Comparison of ENCODE assay signal across 8 mouse cellular contexts in genomic region chr11:23306764-23307565, GRCm38 (mm10). TPM values are rescaled to one million over a fixed set of nuclear protein-coding genes. Genes with fewer than 3 reads are reported as not detected.
DNase-seq lines count a peak whose midpoint lies in the region; ATAC-seq and TF ChIP-seq lines count a peak whose summit lies in the region.

Gene Usp34 (plus strand): TSS chr11:23306895.

- H3K4me1 ChIP-seq in bone marrow macrophage, adult 2 months (ENCODE audit: control insufficient read depth, insufficient read depth, low read length) = peaks cover 8% of the 10 kb centered on the region; the same call in 1 of the 2 replicates
- peaks cover 38% of the 10 kb centered on the region for H3K4me1 ChIP-seq in erythroblast, embryonic 14.5 days (ENCODE audit: control insufficient read depth)
- H3K4me1 ChIP-seq in heart, embryonic 12.5 days (replicated peaks) = peaks cover 9% of the 10 kb centered on the region; the same call in 1 of the 2 replicates
- no peaks in the 10 kb centered on the region for H3K4me1 ChIP-seq in kidney, postnatal 0 days (replicated peaks; ENCODE audit: insufficient read depth, low read length)
- H3K4me1 ChIP-seq in liver, embryonic 14.5 days (replicated peaks; ENCODE audit: control insufficient read depth in 2 of 2, insufficient read depth in 2 of 2, low read length in 1 of 2) = peaks cover 4 to 21% of the 10 kb centered on the region in 2 experiments
- no peaks in the 10 kb centered on the region for H3K4me1 ChIP-seq in neural tube, embryonic 11.5 days (ENCODE audit: control insufficient read depth, insufficient read depth, low read length)
- H3K4me1 ChIP-seq in stomach, embryonic 16.5 days (ENCODE audit: control insufficient read depth, insufficient read depth, low read length) = peaks cover 11% of the 10 kb centered on the region; the same call in 1 of the 2 replicates

- no peaks in the 10 kb centered on the region for H3K9me3 ChIP-seq in erythroblast, embryonic 14.5 days (ENCODE audit: control insufficient read depth, low read length)
- H3K9me3 ChIP-seq in heart, embryonic 12.5 days (replicated peaks) = no peaks in the 10 kb centered on the region
- H3K9me3 ChIP-seq in kidney, postnatal 0 days (replicated peaks; ENCODE audit: low read length) = no peaks in the 10 kb centered on the region
- H3K9me3 ChIP-seq in liver, embryonic 14.5 days (ENCODE audit: control insufficient read depth, low read length) = no peaks in the 10 kb centered on the region
- no peaks in the 10 kb centered on the region for H3K9me3 ChIP-seq in neural tube, embryonic 11.5 days (ENCODE audit: control insufficient read depth, low read length)
- no peaks in the 10 kb centered on the region for H3K9me3 ChIP-seq in stomach, embryonic 16.5 days (replicated peaks; ENCODE audit: control insufficient read depth, low read length)

- peak within 1 kb of the TSS; percentile 85 for H3K4me3 ChIP-seq in bone marrow macrophage, adult 2 months (ENCODE audit: insufficient read depth, low read length)
- peak within 1 kb of the TSS; percentile 96 for H3K4me3 ChIP-seq in erythroblast, embryonic 14.5 days (replicated peaks)
- peak within 1 kb of the TSS; percentile 100 for H3K4me3 ChIP-seq in heart, embryonic 12.5 days
- peak within 1 kb of the TSS; percentile 75 for H3K4me3 ChIP-seq in kidney, postnatal 0 days (replicated peaks; ENCODE audit: low read depth, low read length)
- peak within 1 kb of the TSS; percentile 95 to 99 for H3K4me3 ChIP-seq in liver, embryonic 14.5 days (ENCODE audit: insufficient read depth in 1 of 2, low read depth in 2 of 2, low read length in 2 of 2)
- H3K4me3 ChIP-seq in neural tube, embryonic 11.5 days (ENCODE audit: low read depth, low read length) = peak within 1 kb of the TSS; percentile 91
- H3K4me3 ChIP-seq in stomach, embryonic 16.5 days (replicated peaks; ENCODE audit: low read length) = peak within 1 kb of the TSS; percentile 96

- H3K27me3 ChIP-seq in erythroblast, embryonic 14.5 days (ENCODE audit: control insufficient read depth) = no peaks in the 10 kb centered on the region
- H3K27me3 ChIP-seq in heart, embryonic 12.5 days (replicated peaks) = no peaks in the 10 kb centered on the region
- H3K27me3 ChIP-seq in kidney, postnatal 0 days (ENCODE audit: insufficient read depth, low read length) = no peaks in the 10 kb centered on the region
- H3K27me3 ChIP-seq in liver, embryonic 14.5 days (ENCODE audit: control insufficient read depth, insufficient read depth, low read length) = no peaks in the 10 kb centered on the region
- H3K27me3 ChIP-seq in neural tube, embryonic 11.5 days (ENCODE audit: control insufficient read depth, insufficient read depth, low read length) = no peaks in the 10 kb centered on the region
- no peaks in the 10 kb centered on the region for H3K27me3 ChIP-seq in stomach, embryonic 16.5 days (ENCODE audit: control insufficient read depth, insufficient read depth, low read length)

- TF ChIP-seq EP300 in liver, embryonic 14.5 days (IDR thresholded peaks at IDR 0.05; ENCODE audit: low read depth) = no peak

- under 1% methylated on average over 56 of the region's 80 CpGs for WGBS in heart, embryonic 12.5 days
- 0% methylated on average over 58 of the region's 80 CpGs for WGBS in kidney, postnatal 0 days
- under 1% methylated on average over 63 of the region's 80 CpGs for WGBS in liver, embryonic 14.5 days (ENCODE audit: insufficient replicate concordance)
- 0% methylated on average over 35 of the region's 80 CpGs for WGBS in neural tube, embryonic 11.5 days
- under 1% methylated on average over 47 of the region's 80 CpGs for WGBS in stomach, embryonic 16.5 days

- peak within 1 kb of the TSS; percentile 100 for H3K9ac ChIP-seq in heart, embryonic 12.5 days
- peak within 1 kb of the TSS; percentile 88 for H3K9ac ChIP-seq in kidney, postnatal 0 days (ENCODE audit: low read depth, low read length)
- H3K9ac ChIP-seq in liver, embryonic 14.5 days (replicated peaks) = peak within 1 kb of the TSS; percentile 99
- H3K9ac ChIP-seq in neural tube, embryonic 11.5 days (ENCODE audit: low read length) = peak within 1 kb of the TSS; percentile 93
- H3K9ac ChIP-seq in stomach, embryonic 16.5 days (ENCODE audit: low read length) = peak within 1 kb of the TSS; percentile 96

- peak within 1 kb of the TSS; percentile 83 for H3K4me2 ChIP-seq in heart, embryonic 12.5 days
- H3K4me2 ChIP-seq in kidney, postnatal 0 days (ENCODE audit: low read length) = peak within 1 kb of the TSS; percentile 69
- H3K4me2 ChIP-seq in liver, embryonic 14.5 days (ENCODE audit: low read depth) = peak within 1 kb of the TSS; percentile 86
- H3K4me2 ChIP-seq in neural tube, embryonic 11.5 days (ENCODE audit: low read depth) = peak within 1 kb of the TSS; percentile 63
- H3K4me2 ChIP-seq in stomach, embryonic 16.5 days (ENCODE audit: low read depth, low read length) = peak within 1 kb of the TSS; percentile 77

- peak; percentile 78 for DNase-seq in CD4-positive helper T cell, adult 2 months (ENCODE audit: low read depth, low spot score)
- peak; percentile 59 for DNase-seq in kidney, postnatal 0 days (ENCODE audit: low spot score)
- DNase-seq in liver, embryonic 14.5 days (ENCODE audit: low read depth in 3 of 3, low spot score in 3 of 3) = peak; percentile 30 to 39 (median 33)
- peak; percentile 72 for DNase-seq in neural tube, embryonic 11.5 days (ENCODE audit: low spot score)

- ATAC-seq in heart, embryonic 12.5 days (ENCODE audit: insufficient number of reproducible peaks, low FRiP score) = peak; percentile 81
- ATAC-seq in kidney, postnatal 0 days (replicated peaks; ENCODE audit: low FRiP score, low read depth) = peak; percentile 61; the same call in 1 of the 2 replicates
- ATAC-seq in liver, embryonic 14.5 days (ENCODE audit: insufficient read depth) = peak; percentile 63
- peak; percentile 61 for ATAC-seq in neural tube, embryonic 11.5 days (ENCODE audit: insufficient read depth, low FRiP score, low TSS enrichment)
- ATAC-seq in stomach, embryonic 16.5 days (ENCODE audit: insufficient read depth, low FRiP score) = peak; percentile 71

- peaks cover 24% of the 10 kb centered on the region for H3K36me3 ChIP-seq in erythroblast, embryonic 14.5 days (ENCODE audit: control insufficient read depth)
- H3K36me3 ChIP-seq in heart, embryonic 12.5 days = no peaks in the 10 kb centered on the region
- H3K36me3 ChIP-seq in kidney, postnatal 0 days (ENCODE audit: insufficient read depth, low read length) = no peaks in the 10 kb centered on the region
- no peaks in the 10 kb centered on the region for H3K36me3 ChIP-seq in liver, embryonic 14.5 days (replicated peaks; ENCODE audit: control insufficient read depth, insufficient read depth, low read depth)
- H3K36me3 ChIP-seq in neural tube, embryonic 11.5 days (ENCODE audit: control insufficient read depth, insufficient read depth, low read length) = no peaks in the 10 kb centered on the region
- no peaks in the 10 kb centered on the region for H3K36me3 ChIP-seq in stomach, embryonic 16.5 days (ENCODE audit: control insufficient read depth, insufficient read depth, low read length)

- H3K27ac ChIP-seq in bone marrow macrophage, adult 2 months (ENCODE audit: insufficient read depth, low read depth, low read length) = peak within 1 kb of the TSS; percentile 86
- H3K27ac ChIP-seq in heart, embryonic 12.5 days (ENCODE audit: poor library complexity, severe bottlenecking) = peak within 1 kb of the TSS; percentile 100
- peak within 1 kb of the TSS; percentile 99 for H3K27ac ChIP-seq in kidney, postnatal 0 days
- H3K27ac ChIP-seq in liver, embryonic 14.5 days = peak within 1 kb of the TSS; percentile 92
- peak within 1 kb of the TSS; percentile 98 for H3K27ac ChIP-seq in neural tube, embryonic 11.5 days (ENCODE audit: low read depth, low read length)
- H3K27ac ChIP-seq in stomach, embryonic 16.5 days (ENCODE audit: low read length) = peak within 1 kb of the TSS; percentile 99

- TF ChIP-seq POLR2A in bone marrow macrophage, adult 2 months (IDR thresholded peaks at IDR 0.05; ENCODE audit: borderline replicate concordance, low read depth, low read length) = no peak

- TF ChIP-seq CTCF in bone marrow macrophage, adult 2 months (IDR thresholded peaks at IDR 0.05; ENCODE audit: low read depth, low read length) = no peak
- TF ChIP-seq CTCF in kidney, postnatal 0 days (IDR thresholded peaks at IDR 0.05; ENCODE audit: low read depth) = no peak
- TF ChIP-seq CTCF in liver, embryonic 14.5 days (IDR thresholded peaks at IDR 0.05; ENCODE audit: low read depth) = no peak

RNA-seq across cellular contexts. Expression of gene Usp34, which starts in this region (rescaled TPM):
- 27.2 and 30.3 TPM in 2 replicates for polyA plus RNA-seq in bone marrow macrophage, adult 2 months (2012; ENCODE audit: insufficient read depth, insufficient read length, missing spikeins)
- 0.13 and 0.22 TPM in 2 replicates for polyA plus RNA-seq in erythroblast, embryonic 14.5 days (2012)
- polyA plus RNA-seq in heart, embryonic 12.5 days (2016; fragmentation: Nextera tagmentation; extraction: Ambion mirVana) = 19.2 and 24.3 TPM in 2 replicates
- 22.5 and 24.5 TPM in 2 replicates for polyA plus RNA-seq in kidney, postnatal 0 days (2015; fragmentation: Nextera tagmentation; extraction: Ambion mirVana)
- polyA plus RNA-seq in liver, embryonic 14.5 days (2012; rRNA removed) = 6.3 and 9.9 TPM in 2 replicates
- 11.1 and 12.4 TPM in 2 replicates for polyA plus RNA-seq in liver, embryonic 14.5 days (2014; fragmentation: Nextera tagmentation; extraction: Ambion mirVana)
- 31.5 and 37.0 TPM in 2 replicates for polyA plus RNA-seq in neural tube, embryonic 11.5 days (2014; fragmentation: Nextera tagmentation; extraction: Ambion mirVana)
- polyA plus RNA-seq in stomach, embryonic 16.5 days (2015; fragmentation: Nextera tagmentation; extraction: Ambion mirVana) = 19.0 and 24.9 TPM in 2 replicates

Comparison
In these comparisons a context has a peak if more than half of its experiments do, and no peak if none do; other contexts are left out.
1. Peak in every context shown above with its lines: DNase-seq, ATAC-seq, H3K4me3 ChIP-seq and H3K27ac ChIP-seq.